Mouse (Mus musculus) liver, adult 2 months (tissue): ENCODE results near the gene Pcdh15.

Experiments
- CTCF ChIP-seq: fragments of 200-500 bp; IDR thresholded peaks from 2 replicates; pipeline ENCODE4 v1.5.1; 2011; ENCODE audit warnings: low read depth, low read length, control low read depth
- POLR2A ChIP-seq: fragments of 200-500 bp; IDR thresholded peaks from 2 replicates; pipeline ENCODE4 v1.6.1; 2011; ENCODE audit warnings: low read length, control low read depth; ENCODE audit not compliant: insufficient read depth; ENCODE audit errors: extremely low read depth

DNA sequence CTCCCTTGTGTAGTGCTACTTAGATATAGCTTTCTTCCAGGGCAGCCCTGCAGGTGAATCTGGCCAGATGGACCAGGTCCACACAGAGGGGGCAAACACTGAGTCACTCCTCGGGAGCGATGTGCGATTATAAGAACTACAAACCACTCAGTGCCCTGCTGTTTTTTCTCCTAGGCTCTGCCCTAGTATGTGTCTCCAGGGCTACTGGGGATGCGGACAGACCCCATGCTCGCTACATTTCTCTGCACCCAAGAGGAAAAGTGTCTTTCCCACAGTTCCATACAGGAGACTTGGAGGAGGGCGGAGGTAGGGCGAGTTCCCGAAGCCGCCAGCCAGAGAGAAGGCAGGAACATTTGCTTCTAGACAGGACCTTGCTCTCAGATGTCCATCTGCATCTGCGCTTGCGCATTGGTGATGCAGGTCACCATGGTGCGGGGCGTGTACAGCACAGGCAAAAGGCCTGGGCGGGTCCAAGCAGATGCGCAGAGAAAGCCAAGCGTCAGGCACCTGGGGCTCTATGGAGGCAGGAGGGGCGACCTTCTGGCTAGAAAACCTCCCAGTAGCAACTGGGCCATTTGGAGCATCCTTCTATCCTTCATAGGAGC lies 2.5 kb upstream of the Pcdh15 start:
- TF ChIP-seq POLR2A = no peak
- no peak for TF ChIP-seq CTCF
